Mouse (Mus musculus): ENCODE data around the gene Olfr702. TPM values are rescaled to one million over a fixed set of nuclear protein-coding genes. Genes with fewer than 3 reads are reported as not detected.

Olfr702 gene
- polyA plus RNA-seq (2015; fragmentation: Nextera tagmentation; extraction: Ambion mirVana) = not detected in 2 replicates

DNA sequence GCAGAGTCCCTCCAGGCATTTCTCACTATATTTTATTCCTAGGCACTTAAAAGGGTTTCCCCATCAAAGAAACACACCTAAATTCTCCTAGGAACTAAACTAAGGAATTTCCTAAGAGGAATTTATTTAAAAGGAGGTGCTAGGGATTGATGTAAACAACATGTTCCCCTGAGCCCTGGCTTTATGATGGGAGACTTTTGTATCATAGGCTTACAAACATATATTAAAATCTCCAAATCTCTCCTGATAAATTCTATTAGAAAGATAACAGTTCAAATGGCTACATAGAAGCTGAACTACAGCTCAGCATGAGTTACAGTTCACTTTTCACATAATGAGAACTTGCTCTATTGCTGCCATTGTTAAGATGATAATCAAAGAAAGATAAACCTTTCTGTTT lies at the start of gene Olfr702:
Gene Olfr702, minus strand, starts transcription at position 101 of the 400 bp plus-strand sequence.
- no peak within 1 kb of the TSS for H3K27ac ChIP-seq
- no peaks in the 10 kb centered on the region for H3K4me1 ChIP-seq
- H3K9me3 ChIP-seq = no peaks in the 10 kb centered on the region
- no peaks in the 10 kb centered on the region for H3K27me3 ChIP-seq
- no peak within 1 kb of the TSS for H3K4me3 ChIP-seq
- H3K36me3 ChIP-seq = no peaks in the 10 kb centered on the region
- H3K4me2 ChIP-seq (replicated peaks) = no peak within 1 kb of the TSS
- no peak within 1 kb of the TSS for H3K9ac ChIP-seq
- ATAC-seq (ENCODE audit: low FRiP score, low read depth) = no peak

DNA sequence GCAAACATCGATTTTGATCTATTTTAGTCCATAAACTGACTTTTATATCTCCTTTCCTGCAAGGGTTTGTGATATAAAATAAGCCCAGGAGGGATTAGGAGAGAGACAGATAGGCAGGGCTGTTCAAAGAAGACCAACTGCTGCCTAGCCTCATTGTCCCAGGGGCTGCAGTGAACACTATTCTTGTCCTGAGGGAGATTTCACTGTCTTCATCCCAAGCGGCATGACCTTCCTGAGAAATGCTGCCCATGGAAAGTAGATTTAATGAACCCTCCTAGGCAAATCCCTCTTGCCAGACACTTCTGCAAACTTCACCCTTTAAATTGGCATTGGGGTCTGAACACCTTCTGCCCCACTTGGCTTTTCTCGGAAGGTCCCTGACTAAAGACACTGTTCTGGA lies 43.1 kb upstream of the Olfr702 start, which contains the start of gene Olfr705:
Gene Olfr705, minus strand, starts transcription at position 101 of the 400 bp plus-strand sequence.
- no peaks in the 10 kb centered on the region for H3K36me3 ChIP-seq
- no peak for ATAC-seq (ENCODE audit: low FRiP score, low read depth)
- H3K4me3 ChIP-seq = no peak within 1 kb of the TSS
- no peak within 1 kb of the TSS for H3K4me2 ChIP-seq (replicated peaks)
- H3K9ac ChIP-seq = no peak within 1 kb of the TSS
- no peaks in the 10 kb centered on the region for H3K9me3 ChIP-seq
- no peaks in the 10 kb centered on the region for H3K27me3 ChIP-seq
- no peaks in the 10 kb centered on the region for H3K4me1 ChIP-seq
- WGBS = 77% methylated on average over 3 of the region's 3 CpGs
- H3K27ac ChIP-seq = no peak within 1 kb of the TSS

DNA sequence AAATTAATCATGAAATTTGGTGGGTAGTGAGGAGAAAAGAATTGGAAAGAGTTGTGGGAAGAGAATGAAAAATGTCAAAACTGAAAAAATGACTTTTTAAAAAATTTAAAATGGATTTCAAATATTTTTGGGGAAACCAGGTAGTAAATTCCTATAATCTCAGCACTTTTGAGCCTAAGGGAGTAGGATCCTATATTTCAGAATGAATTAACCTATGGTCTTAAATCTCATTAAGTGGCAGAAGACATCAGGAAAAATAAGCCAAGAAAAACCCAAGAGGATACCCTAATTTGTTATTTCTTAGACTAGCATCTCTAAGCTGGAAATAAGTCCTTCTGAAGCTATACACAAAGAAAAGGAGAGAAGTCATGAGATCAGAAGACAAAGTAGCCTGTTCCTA lies 29.2 kb upstream of the Olfr702 start, which contains the start of gene Olfr704:
Gene Olfr704, plus strand, starts transcription at position 301 of the 400 bp plus-strand sequence.
- Histone ChIP-seq H3K27ac (no peak within 1 kb of the TSS), H3K9ac (no peak within 1 kb of the TSS), H3K4me3 (no peak within 1 kb of the TSS), H3K4me1 (no peaks in the 10 kb centered on the region), H3K36me3 (no peaks in the 10 kb centered on the region), H3K9me3 (peaks cover 5% of the 10 kb centered on the region; the same call in 1 of the 2 replicates), H3K4me2 (replicated peaks) (no peak within 1 kb of the TSS), H3K27me3 (no peaks in the 10 kb centered on the region)
- ATAC-seq (ENCODE audit: low FRiP score, low read depth) = no peak

DNA sequence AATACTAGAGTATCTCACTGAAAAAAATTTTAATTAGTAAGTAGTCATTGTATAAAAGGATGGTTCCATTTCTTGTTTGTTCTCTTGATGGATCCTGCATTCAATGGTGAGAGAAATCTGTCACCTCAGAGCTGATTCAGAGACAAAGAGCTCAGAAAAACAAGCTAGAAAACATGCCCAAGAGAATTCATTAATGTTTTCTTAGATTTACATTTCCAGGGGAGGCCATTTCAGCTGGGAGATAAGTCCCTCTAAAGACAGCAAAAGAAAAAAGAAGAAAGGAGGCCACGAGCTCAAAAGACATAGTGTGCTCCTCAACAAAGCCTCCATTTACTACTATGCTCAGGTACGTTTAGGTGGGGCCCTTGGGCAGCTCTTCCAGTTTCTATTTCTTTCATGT lies 9.4 kb upstream of the Olfr702 start, which contains the start of gene Olfr703:
Gene Olfr703, plus strand, starts transcription at position 301 of the 400 bp plus-strand sequence.
- no peaks in the 10 kb centered on the region for H3K36me3 ChIP-seq
- ATAC-seq (ENCODE audit: low FRiP score, low read depth) = no peak
- WGBS = 62% methylated on average over 2 of the region's 2 CpGs
- no peak within 1 kb of the TSS for H3K4me3 ChIP-seq
- H3K4me2 ChIP-seq (replicated peaks) = no peak within 1 kb of the TSS
- H3K27ac ChIP-seq = no peak within 1 kb of the TSS
- no peaks in the 10 kb centered on the region for H3K27me3 ChIP-seq
- no peak within 1 kb of the TSS for H3K9ac ChIP-seq
- no peaks in the 10 kb centered on the region for H3K9me3 ChIP-seq
- no peaks in the 10 kb centered on the region for H3K4me1 ChIP-seq

DNA sequence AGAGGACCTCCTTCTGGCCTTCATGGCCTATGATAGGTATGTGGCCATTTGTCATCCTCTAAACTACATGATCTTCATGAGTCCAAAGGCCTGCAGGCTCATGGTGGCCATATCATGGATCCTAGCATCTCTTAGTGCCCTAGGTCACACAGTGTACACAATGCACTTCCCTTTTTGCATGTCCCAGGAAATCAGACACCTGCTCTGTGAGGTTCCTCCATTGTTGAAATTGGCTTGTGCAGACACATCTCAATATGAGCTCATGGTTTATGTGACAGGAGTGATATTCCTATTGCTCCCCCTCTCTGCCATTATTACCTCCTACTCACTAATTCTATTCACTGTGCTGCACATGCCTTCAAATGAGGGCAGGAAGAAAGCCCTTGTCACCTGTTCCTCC lies 15.3 kb downstream of the Olfr702 start:
- Histone ChIP-seq H3K9ac (no peak overlapping the region), H3K9me3 (no peaks in the 10 kb centered on the region), H3K4me3 (no peak overlapping the region), H3K4me1 (no peaks in the 10 kb centered on the region), H3K27me3 (no peaks in the 10 kb centered on the region), H3K4me2 (replicated peaks) (no peak overlapping the region), H3K36me3 (no peaks in the 10 kb centered on the region), H3K27ac (no peak overlapping the region)
- no peak for ATAC-seq (ENCODE audit: low FRiP score, low read depth)

DNA sequence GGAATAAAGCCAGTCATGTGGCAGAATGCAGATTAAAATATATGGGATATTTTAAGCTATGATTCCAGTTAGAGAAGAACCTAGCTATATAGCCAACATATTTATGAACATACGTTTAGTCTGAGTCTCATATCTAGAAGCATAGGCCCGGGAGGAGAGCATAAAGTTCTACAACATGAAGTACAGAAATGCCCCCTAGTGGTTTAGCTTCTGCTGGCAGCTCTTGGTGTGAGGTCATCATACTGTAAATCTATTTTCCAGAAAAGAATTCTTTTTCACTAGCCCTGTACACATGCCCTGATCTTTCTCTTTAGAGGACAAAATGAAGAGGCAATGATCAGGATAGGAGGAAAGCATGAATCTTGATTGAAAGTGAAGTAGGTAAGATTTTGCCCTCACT lies 17.9 kb downstream of the Olfr702 start:
- Histone ChIP-seq H3K4me2 (replicated peaks) (no peak overlapping the region), H3K9ac (no peak overlapping the region), H3K27me3 (no peaks in the 10 kb centered on the region), H3K4me1 (no peaks in the 10 kb centered on the region), H3K4me3 (no peak overlapping the region), H3K9me3 (no peaks in the 10 kb centered on the region), H3K36me3 (no peaks in the 10 kb centered on the region), H3K27ac (no peak overlapping the region)
- no peak for ATAC-seq (ENCODE audit: low FRiP score, low read depth)
- 45% methylated on average over 2 of the region's 2 CpGs for WGBS

DNA sequence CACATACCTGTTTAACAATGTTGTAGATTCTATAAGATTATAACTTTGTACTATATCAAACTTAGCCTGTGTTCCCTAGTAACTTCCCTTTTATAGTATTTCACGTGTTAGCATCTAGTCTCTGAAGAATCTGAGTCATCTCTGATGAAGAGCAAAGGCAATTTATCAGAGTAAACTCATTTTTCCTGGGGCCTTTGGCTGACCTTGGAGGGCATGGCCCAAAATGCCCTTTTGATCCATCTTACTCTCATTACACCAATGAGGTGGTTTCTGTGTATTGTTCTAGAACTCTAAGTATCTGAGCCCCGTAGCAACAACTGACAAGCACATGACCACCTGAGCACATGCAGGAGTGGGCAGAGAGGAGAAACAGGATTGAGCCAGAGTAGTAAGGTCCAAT lies 19.9 kb downstream of the Olfr702 start, which contains the start of gene Olfr701:
Gene Olfr701, plus strand, starts transcription at position 301 of the 400 bp plus-strand sequence.
- H3K27me3 ChIP-seq = no peaks in the 10 kb centered on the region

DNA sequence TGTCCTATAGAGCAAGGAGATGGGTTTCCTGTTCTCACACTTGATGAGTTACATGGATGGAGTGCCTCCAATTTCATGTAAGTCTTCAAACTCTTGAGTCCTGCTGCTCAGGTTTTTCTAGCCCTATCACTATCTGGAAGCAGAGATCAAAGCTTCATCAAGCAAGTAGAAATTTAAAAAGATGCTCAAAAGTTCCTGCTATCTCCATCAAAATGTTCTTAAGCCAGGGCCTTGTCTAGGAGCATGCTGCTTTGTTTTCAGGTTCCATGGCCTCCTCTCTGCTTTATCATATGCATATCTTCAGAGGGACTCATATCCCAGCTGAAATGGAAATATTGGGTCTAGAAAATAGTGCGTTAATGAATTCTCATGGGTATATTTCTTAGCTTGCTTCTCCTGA lies 25.0 kb downstream of the Olfr702 start, which contains the start of gene Olfr700:
Gene Olfr700, minus strand, starts transcription at position 101 of the 400 bp plus-strand sequence.
- H3K9me3 ChIP-seq = no peaks in the 10 kb centered on the region
- no peak within 1 kb of the TSS for H3K4me3 ChIP-seq
- WGBS = 85% methylated on average over 1 of the region's 1 CpGs
- no peak within 1 kb of the TSS for H3K9ac ChIP-seq
- no peak within 1 kb of the TSS for H3K27ac ChIP-seq
- no peak within 1 kb of the TSS for H3K4me2 ChIP-seq (replicated peaks)
- ATAC-seq (ENCODE audit: low FRiP score, low read depth) = no peak
- H3K27me3 ChIP-seq = no peaks in the 10 kb centered on the region
- H3K36me3 ChIP-seq = no peaks in the 10 kb centered on the region
- H3K4me1 ChIP-seq = no peaks in the 10 kb centered on the region

More for the DNA sequence above, 19.9 kb downstream of the Olfr702 start, which contains the start of gene Olfr701:
- Histone ChIP-seq H3K27ac (no peak within 1 kb of the TSS), H3K4me1 (no peaks in the 10 kb centered on the region), H3K4me3 (no peak within 1 kb of the TSS), H3K36me3 (no peaks in the 10 kb centered on the region), H3K9me3 (no peaks in the 10 kb centered on the region), H3K9ac (no peak within 1 kb of the TSS), H3K4me2 (replicated peaks) (no peak within 1 kb of the TSS)
- ATAC-seq (ENCODE audit: low FRiP score, low read depth) = no peak
- 79% methylated on average over 2 of the region's 2 CpGs for WGBS

DNA sequence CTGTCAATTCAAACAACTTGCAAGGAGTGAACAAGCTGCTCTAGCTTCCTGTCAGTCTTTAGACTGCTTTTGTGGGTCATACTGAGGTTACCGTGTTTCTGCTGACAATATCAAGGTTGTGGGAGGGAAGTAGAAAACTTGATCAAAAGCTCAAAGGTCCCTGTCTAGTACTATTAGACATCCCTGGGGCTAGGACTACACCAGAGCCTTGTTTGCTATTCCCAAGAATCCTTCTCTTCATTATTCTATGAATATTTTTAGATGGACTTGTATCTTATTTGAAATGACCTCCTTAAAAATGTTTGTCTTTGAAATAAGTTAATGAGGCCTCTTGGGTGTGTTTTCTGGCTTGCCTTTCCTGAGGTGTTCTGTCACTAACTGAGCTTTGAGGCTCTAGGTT lies 40.6 kb downstream of the Olfr702 start, which contains the start of gene Olfr699:
Gene Olfr699, minus strand, starts transcription at position 101 of the 400 bp plus-strand sequence.
- H3K4me3 ChIP-seq = no peak within 1 kb of the TSS
- no peak within 1 kb of the TSS for H3K4me2 ChIP-seq (replicated peaks)
- no peak for ATAC-seq (ENCODE audit: low FRiP score, low read depth)
- no peaks in the 10 kb centered on the region for H3K9me3 ChIP-seq
- no peak within 1 kb of the TSS for H3K27ac ChIP-seq
- H3K9ac ChIP-seq = no peak within 1 kb of the TSS
- H3K4me1 ChIP-seq = no peaks in the 10 kb centered on the region
- H3K27me3 ChIP-seq = no peaks in the 10 kb centered on the region
- no peaks in the 10 kb centered on the region for H3K36me3 ChIP-seq
- 75% methylated on average over 1 of the region's 1 CpGs for WGBS

DNA sequence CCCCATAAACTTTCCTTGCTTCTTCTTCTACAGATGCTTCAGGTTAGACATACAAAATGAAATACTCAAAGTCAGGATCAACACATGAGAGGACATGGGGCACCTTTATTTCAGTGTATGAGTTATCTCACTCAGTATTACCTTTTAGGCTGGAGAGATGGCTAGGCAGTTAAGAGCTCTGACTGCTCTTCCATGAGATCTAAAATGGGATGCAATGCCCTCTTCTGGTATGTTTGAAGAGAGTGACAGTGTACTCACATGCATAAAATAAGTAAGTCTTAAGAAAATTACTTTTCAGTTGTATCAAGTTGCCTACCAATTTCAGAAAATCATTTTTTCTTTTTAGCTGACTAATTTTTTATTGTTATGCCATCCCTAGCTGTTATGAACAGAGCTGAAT lies 45.4 kb downstream of the Olfr702 start:
- H3K9me3 ChIP-seq = no peaks in the 10 kb centered on the region
- no peak overlapping the region for H3K9ac ChIP-seq
- H3K4me3 ChIP-seq = no peak overlapping the region
- no peaks in the 10 kb centered on the region for H3K36me3 ChIP-seq
- H3K27ac ChIP-seq = no peak overlapping the region
- no peaks in the 10 kb centered on the region for H3K27me3 ChIP-seq
- H3K4me1 ChIP-seq = no peaks in the 10 kb centered on the region
- no peak for ATAC-seq (ENCODE audit: low FRiP score, low read depth)
- H3K4me2 ChIP-seq (replicated peaks) = no peak overlapping the region

Other genes with a start within 250 kb of the Olfr702 start
- gene Olfr693, start 153.3 kb downstream of the Olfr702 start, polyA plus RNA-seq (2015; fragmentation: Nextera tagmentation; extraction: Ambion mirVana) = not detected in 2 replicates
- gene Olfr694, start 142.1 kb downstream of the Olfr702 start, polyA plus RNA-seq (2015; fragmentation: Nextera tagmentation; extraction: Ambion mirVana) = not detected in 2 replicates
- not detected in 2 replicates for gene Olfr695, start 117.5 kb downstream of the Olfr702 start, polyA plus RNA-seq (2015; fragmentation: Nextera tagmentation; extraction: Ambion mirVana)
- not detected in 2 replicates for gene Olfr697, start 91.5 kb downstream of the Olfr702 start, polyA plus RNA-seq (2015; fragmentation: Nextera tagmentation; extraction: Ambion mirVana)
- not detected in 2 replicates for gene Olfr698, start 78.5 kb downstream of the Olfr702 start, polyA plus RNA-seq (2015; fragmentation: Nextera tagmentation; extraction: Ambion mirVana)
- gene Olfr699, start 40.7 kb downstream of the Olfr702 start, polyA plus RNA-seq (2015; fragmentation: Nextera tagmentation; extraction: Ambion mirVana) = not detected in 2 replicates
- gene Olfr700, start 25.1 kb downstream of the Olfr702 start, polyA plus RNA-seq (2015; fragmentation: Nextera tagmentation; extraction: Ambion mirVana) = not detected in 2 replicates
- gene Olfr701, start 19.8 kb downstream of the Olfr702 start, polyA plus RNA-seq (2015; fragmentation: Nextera tagmentation; extraction: Ambion mirVana) = not detected in 2 replicates
- not detected in 2 replicates for gene Olfr703, start 9.5 kb upstream of the Olfr702 start, polyA plus RNA-seq (2015; fragmentation: Nextera tagmentation; extraction: Ambion mirVana)
- gene Olfr704, start 29.3 kb upstream of the Olfr702 start, polyA plus RNA-seq (2015; fragmentation: Nextera tagmentation; extraction: Ambion mirVana) = not detected in 2 replicates
- gene Olfr705, start 43.0 kb upstream of the Olfr702 start, polyA plus RNA-seq (2015; fragmentation: Nextera tagmentation; extraction: Ambion mirVana) = not detected in 2 replicates
- not detected in 2 replicates for gene Olfr706, start 54.3 kb upstream of the Olfr702 start, polyA plus RNA-seq (2015; fragmentation: Nextera tagmentation; extraction: Ambion mirVana)
- not detected in 2 replicates for gene Olfr707, start 67.3 kb upstream of the Olfr702 start, polyA plus RNA-seq (2015; fragmentation: Nextera tagmentation; extraction: Ambion mirVana)
- gene Olfr1532-ps1, start 74.1 kb upstream of the Olfr702 start, polyA plus RNA-seq (2015; fragmentation: Nextera tagmentation; extraction: Ambion mirVana) = not detected in 2 replicates
- gene Olfr709-ps1, start 98.3 kb upstream of the Olfr702 start, polyA plus RNA-seq (2015; fragmentation: Nextera tagmentation; extraction: Ambion mirVana) = not detected in 2 replicates
- not detected in 2 replicates for gene Olfr710, start 114.4 kb upstream of the Olfr702 start, polyA plus RNA-seq (2015; fragmentation: Nextera tagmentation; extraction: Ambion mirVana)
- not detected in 2 replicates for gene Olfr6, start 130.0 kb upstream of the Olfr702 start, polyA plus RNA-seq (2015; fragmentation: Nextera tagmentation; extraction: Ambion mirVana)
- gene Olfr711, start 141.6 kb upstream of the Olfr702 start, polyA plus RNA-seq (2015; fragmentation: Nextera tagmentation; extraction: Ambion mirVana) = not detected in 2 replicates
- not detected in 2 replicates for gene Olfr2, start 172.2 kb upstream of the Olfr702 start, polyA plus RNA-seq (2015; fragmentation: Nextera tagmentation; extraction: Ambion mirVana)
- gene Olfr713, start 197.3 kb upstream of the Olfr702 start, polyA plus RNA-seq (2015; fragmentation: Nextera tagmentation; extraction: Ambion mirVana) = not detected in 2 replicates
- not detected in 2 replicates for gene Olfr714, start 237.1 kb upstream of the Olfr702 start, polyA plus RNA-seq (2015; fragmentation: Nextera tagmentation; extraction: Ambion mirVana)

All from limb, embryonic 13.5 days (tissue).